Mouse (Mus musculus) MEL (cell line): ENCODE results near the gene Ovol2. TPM values are rescaled to one million over a fixed set of nuclear protein-coding genes. Genes with fewer than 3 reads are reported as not detected.

Experiments
- DNase-seq: peaks from one replicate; pipeline ENCODE4 v3.0.0; 2011; ENCODE audit warnings: low read depth, low spot score
- H3K27ac ChIP-seq: 2 replicates; pipeline ENCODE4 v1.5.1; 2012; ENCODE audit warnings: low read depth, mild to moderate bottlenecking, control low read depth, low read length, moderate library complexity; ENCODE audit not compliant: control insufficient read depth
- H3K27me3 ChIP-seq, 2 experiments: fragments of 150-350 bp in 1 of 2; sonication (generic) in 1 of 2; 2 replicates each; pipeline ENCODE4 v1.6.1; 2012; ENCODE audit warnings: low read length in 2 of 2, mild to moderate bottlenecking in 2 of 2, improper control_type of control experiment in 1 of 2, moderate library complexity in 1 of 2; ENCODE audit not compliant: insufficient read depth in 2 of 2, control insufficient read depth in 1 of 2
- H3K36me3 ChIP-seq, 2 experiments: 2 replicates each; pipeline ENCODE4 v1.6.1; 2012 to 2014; ENCODE audit warnings: low read length in 2 of 2, improper control_type of control experiment in 1 of 2, inconsistent platforms in 1 of 2, mild to moderate bottlenecking in 1 of 2; ENCODE audit not compliant: insufficient read depth in 2 of 2, control insufficient read depth in 1 of 2
- H3K4me1 ChIP-seq, 2 experiments: fragments of 150-350 bp in 1 of 2; sonication (generic) in 1 of 2; 2 replicates each; pipeline ENCODE4 v1.6.1; 2012; ENCODE audit warnings: low read length in 2 of 2, improper control_type of control experiment in 1 of 2, mild to moderate bottlenecking in 1 of 2; ENCODE audit not compliant: insufficient read depth in 2 of 2, control insufficient read depth in 1 of 2
- H3K4me3 ChIP-seq, 2 experiments: fragments of 150-350 bp in 1 of 2; sonication (generic) in 1 of 2; 2 replicates each; pipeline ENCODE4 v1.5.1; 2012; ENCODE audit warnings: low read depth in 2 of 2, low read length in 2 of 2, mild to moderate bottlenecking in 2 of 2, moderate library complexity in 2 of 2, control low read depth in 1 of 2, improper control_type of control experiment in 1 of 2; ENCODE audit not compliant: control insufficient read depth in 1 of 2, insufficient read depth in 1 of 2
- H3K79me2 ChIP-seq: 2 replicates; pipeline ENCODE4 v1.6.1; 2012; ENCODE audit warnings: mild to moderate bottlenecking, low read length, moderate library complexity; ENCODE audit not compliant: control insufficient read depth, poor library complexity, insufficient read depth
- H3K9ac ChIP-seq: 2 replicates; pipeline ENCODE4 v1.6.1; 2012; ENCODE audit warnings: low read depth, mild to moderate bottlenecking, control low read depth, low read length, moderate library complexity; ENCODE audit not compliant: control insufficient read depth, poor library complexity, severe bottlenecking
- H3K9me3 ChIP-seq: fragments of 150-350 bp; sonication (generic); replicated peaks from 2 replicates; pipeline ENCODE4 v1.6.1; 2012; ENCODE audit warnings: mild to moderate bottlenecking, low read length, improper control_type of control experiment, moderate library complexity; ENCODE audit not compliant: insufficient read depth
- BHLHE40 ChIP-seq: IDR thresholded peaks from 2 replicates; pipeline ENCODE4 v1.6.1; 2012; ENCODE audit warnings: low read depth, mild to moderate bottlenecking, inconsistent platforms, low read length, improper control_type of control experiment, borderline replicate concordance
- CHD1 ChIP-seq: IDR thresholded peaks from 2 replicates; pipeline ENCODE4 v1.6.1; 2012; ENCODE audit warnings: low read depth, mild to moderate bottlenecking, inconsistent platforms, low read length, improper control_type of control experiment
- E2F4 ChIP-seq: IDR thresholded peaks from 2 replicates; pipeline ENCODE4 v1.6.1; 2011; ENCODE audit warnings: low read depth, low read length, improper control_type of control experiment, borderline replicate concordance
- EP300 ChIP-seq, 2 experiments: IDR thresholded peaks; 2 replicates each; pipeline ENCODE4 v1.6.1; 2011; ENCODE audit warnings: improper control_type of control experiment in 2 of 2, low read length in 2 of 2, low read depth in 1 of 2, mild to moderate bottlenecking in 1 of 2
- ETS1 ChIP-seq: IDR thresholded peaks from 2 replicates; pipeline ENCODE4 v1.6.1; 2012; ENCODE audit warnings: low read depth, mild to moderate bottlenecking, inconsistent platforms, low read length, improper control_type of control experiment, moderate library complexity
- GABPA ChIP-seq: IDR thresholded peaks from 2 replicates; pipeline ENCODE4 v1.6.1; 2012; ENCODE audit warnings: low read depth, mild to moderate bottlenecking, inconsistent platforms, low read length, improper control_type of control experiment, moderate library complexity
- GATA1 ChIP-seq: IDR thresholded peaks from 2 replicates; pipeline ENCODE4 v1.6.1; 2011; ENCODE audit warnings: low read depth, low read length, improper control_type of control experiment
- MAX ChIP-seq: IDR thresholded peaks from 2 replicates; pipeline ENCODE4 v1.6.1; 2011; ENCODE audit warnings: low read length, improper control_type of control experiment
- MXI1 ChIP-seq: IDR thresholded peaks from 2 replicates; pipeline ENCODE4 v1.6.1; 2011; ENCODE audit warnings: mild to moderate bottlenecking, low read depth, low read length, improper control_type of control experiment
- MYC ChIP-seq: IDR thresholded peaks from 2 replicates; pipeline ENCODE4 v1.6.1; 2011; ENCODE audit warnings: low read depth, mild to moderate bottlenecking, low read length, improper control_type of control experiment, moderate library complexity
- NELFE ChIP-seq: IDR thresholded peaks from 2 replicates; pipeline ENCODE4 v1.6.1; 2011; ENCODE audit warnings: low read depth, low read length, improper control_type of control experiment
- POLR2AphosphoS2 ChIP-seq: IDR thresholded peaks from 2 replicates; pipeline ENCODE4 v1.6.1; 2011; ENCODE audit warnings: low read length, improper control_type of control experiment
- POLR2AphosphoS5 ChIP-seq: IDR thresholded peaks from 2 replicates; pipeline ENCODE4 v1.6.1; 2012; ENCODE audit warnings: low read depth, borderline replicate concordance, mild to moderate bottlenecking, inconsistent platforms, low read length, moderate library complexity, mixed read lengths
- RCOR1 ChIP-seq: IDR thresholded peaks from 2 replicates; pipeline ENCODE4 v1.6.1; 2012; ENCODE audit warnings: low read depth, mild to moderate bottlenecking, inconsistent platforms, low read length, improper control_type of control experiment
- SMC3 ChIP-seq: IDR thresholded peaks from 2 replicates; pipeline ENCODE4 v1.6.1; 2011; ENCODE audit warnings: low read depth, low read length, improper control_type of control experiment
- TBP ChIP-seq: IDR thresholded peaks from 2 replicates; pipeline ENCODE4 v1.8.0; 2011; ENCODE audit warnings: low read depth, low read length, improper control_type of control experiment
- ZC3H11A ChIP-seq: IDR thresholded peaks from 2 replicates; pipeline ENCODE4 v1.6.1; 2012; ENCODE audit warnings: low read depth, mild to moderate bottlenecking, inconsistent platforms, low read length, improper control_type of control experiment
- ZKSCAN1 ChIP-seq: IDR thresholded peaks from 2 replicates; pipeline ENCODE4 v1.6.1; 2012; ENCODE audit warnings: low read depth, mild to moderate bottlenecking, inconsistent platforms, low read length, improper control_type of control experiment, moderate library complexity
- polyA plus RNA-seq, 2 experiments: library from polyadenylated mRNA; stranded (reverse) in 1 of 2; unstranded in 1 of 2; fragments of >175 nt in 1 of 2; fragments of >200 nt in 1 of 2; gene quantifications; 2 replicates each; pipeline versions ENCODE4 v1.2.1 to v1.2.4; 2012; ENCODE audit warnings: low replicate concordance in 2 of 2, low read depth in 1 of 2; ENCODE audit not compliant: insufficient read length in 2 of 2, insufficient read depth in 1 of 2, missing spikeins in 1 of 2
- total RNA-seq: library from RNA; depleted of rRNA; stranded (reverse); fragments of 300-350 nt; gene quantifications from 2 replicates; pipeline ENCODE4 v1.2.3, GENCODE M21; 2012

The Ovol2 gene
- total and polyA plus RNA-seq, 3 experiments, result not detected

- no peak overlapping the region for H3K27ac ChIP-seq
- H3K79me2 ChIP-seq, result peaks cover 24% of the 10 kb centered on the region
- H3K4me3 ChIP-seq, result no peak overlapping the region
- peaks cover 10 to 16% of the 10 kb centered on the region in 2 experiments for H3K36me3 ChIP-seq
- no peaks in the 10 kb centered on the region for H3K9me3 ChIP-seq
- peaks cover 3 to 7% of the 10 kb centered on the region in 2 experiments; a peak in 3 of 4 replicates for H3K4me1 ChIP-seq
- H3K9ac ChIP-seq, result no peak overlapping the region
- TF ChIP-seq POLR2AphosphoS2, result no peak
- no peak for TF ChIP-seq POLR2AphosphoS5
- no peak for TF ChIP-seq EP300 (IDR thresholded peaks at IDR 0.05; ENCODE audit: low read depth in 1 of 2, low read length in 2 of 2)
- no peak for TF ChIP-seq MAX
- TF ChIP-seq NELFE, result no peak
- no peak for TF ChIP-seq BHLHE40
- TF ChIP-seq ZC3H11A, result no peak
- TF ChIP-seq, all 39 proteins: peak for 0
- no peak for DNase-seq
- no peaks in the 10 kb centered on the region for H3K27me3 ChIP-seq
Measured at GRCm38 (mm10) chr2:144373063-144373462, 41.1 kb upstream of the Ovol2 start.

GRCm38 (mm10) chr2:144371566-144371965 is 39.6 kb upstream of the Ovol2 start:
- H3K79me2 ChIP-seq, result peaks cover 24% of the 10 kb centered on the region
- H3K4me1 ChIP-seq, result peaks cover 3 to 7% of the 10 kb centered on the region in 2 experiments; a peak in 3 of 4 replicates
- H3K4me3 ChIP-seq, result no peak overlapping the region
- H3K9ac ChIP-seq, result no peak overlapping the region
- TF ChIP-seq ZKSCAN1, result no peak
- H3K27ac ChIP-seq, result no peak overlapping the region
- DNase-seq, result no peak
- H3K9me3 ChIP-seq, result no peaks in the 10 kb centered on the region
- no peaks in the 10 kb centered on the region; a peak in 1 of 4 replicates for H3K27me3 ChIP-seq
- peaks cover 10 to 12% of the 10 kb centered on the region in 2 experiments for H3K36me3 ChIP-seq

- Histone ChIP-seq H3K9me3 (no peaks in the 10 kb centered on the region), H3K36me3 (peaks cover 6 to 12% of the 10 kb centered on the region in 2 experiments), H3K4me3 (peak overlapping the region; percentile 79 to 92), H3K27ac (peak overlapping the region; percentile 93), H3K79me2 (peaks cover 24% of the 10 kb centered on the region), H3K4me1 (peaks cover 3 to 7% of the 10 kb centered on the region in 2 experiments; a peak in 3 of 4 replicates), H3K9ac (peak overlapping the region; percentile 98), H3K27me3 (no peaks in the 10 kb centered on the region; a peak in 1 of 4 replicates)
- 0 out of 2 replicates have a peak, but pooled peaks have one; percentile 22 for TF ChIP-seq ETS1
- no peak for TF ChIP-seq GATA1
- 0 out of 2 replicates have a peak, but pooled peaks have one; percentile 4 for TF ChIP-seq BHLHE40
- TF ChIP-seq MXI1, result peak; percentile 9; the same call in 1 of the 2 replicates
- TF ChIP-seq EP300 (IDR thresholded peaks at IDR 0.05; ENCODE audit: low read depth in 1 of 2, low read length in 2 of 2), result 0 out of 4 replicates have a peak, but pooled peaks of 1 of the 2 experiments have one; percentile 16
- no peak for TF ChIP-seq SMC3
- 0 out of 2 replicates have a peak, but pooled peaks have one; percentile 15 for TF ChIP-seq CHD1
- peak; percentile 11; the same call in 1 of the 2 replicates for TF ChIP-seq MYC
- no peak for TF ChIP-seq E2F4
- no peak for TF ChIP-seq GABPA
- 0 out of 2 replicates have a peak, but pooled peaks have one; percentile 27 for TF ChIP-seq TBP
- 0 out of 2 replicates have a peak, but pooled peaks have one; percentile 29 for TF ChIP-seq RCOR1
- DNase-seq, result peak; percentile 69
Measured at GRCm38 (mm10) chr2:144369511-144369910, 37.6 kb upstream of the Ovol2 start.
